Mouse (Mus musculus) urinary bladder, postnatal 4 days (tissue): ENCODE measurements at regions not wholly inside any gene's neighbourhood (a gene's known extent, or its start where the extent isn't known, plus 50 kb on each side); places are given as distances from the start of the nearest gene placed in this dataset.

Experiments
- DNase-seq, 2 experiments: peaks; one replicate each; pipeline ENCODE4 v3.0.0; 2021 to 2022; ENCODE audit warnings: low spot score in 2 of 2

DNA sequence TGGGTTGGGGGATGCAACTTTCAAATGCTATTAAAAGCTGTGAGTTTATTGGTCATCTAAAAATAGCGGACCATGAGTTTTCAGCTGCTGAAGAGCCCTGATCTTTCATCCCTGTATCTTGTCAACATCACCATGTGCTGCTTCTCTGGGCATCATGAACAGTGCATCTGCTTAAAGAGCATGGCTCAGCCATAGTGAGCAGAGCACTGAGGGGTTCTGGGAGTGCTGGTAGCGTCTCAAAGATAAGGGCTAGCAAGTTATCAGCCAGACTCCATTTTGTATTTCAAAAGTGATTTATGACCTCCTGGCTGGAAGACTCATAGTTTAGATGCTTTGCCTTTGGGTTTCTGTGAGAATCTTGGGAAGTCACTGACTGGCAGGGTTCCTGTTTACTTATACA lies 173.5 kb upstream of the Itga4 start:
- DNase-seq = no peak

GRCm38 (mm10) chr2:79086280-79086679 lies 168.9 kb upstream of the Itga4 start:
- DNase-seq = no peak

GRCm38 (mm10) chr2:79086857-79087578 lies 168.2 kb upstream of the Itga4 start:
- no peak for DNase-seq

DNA sequence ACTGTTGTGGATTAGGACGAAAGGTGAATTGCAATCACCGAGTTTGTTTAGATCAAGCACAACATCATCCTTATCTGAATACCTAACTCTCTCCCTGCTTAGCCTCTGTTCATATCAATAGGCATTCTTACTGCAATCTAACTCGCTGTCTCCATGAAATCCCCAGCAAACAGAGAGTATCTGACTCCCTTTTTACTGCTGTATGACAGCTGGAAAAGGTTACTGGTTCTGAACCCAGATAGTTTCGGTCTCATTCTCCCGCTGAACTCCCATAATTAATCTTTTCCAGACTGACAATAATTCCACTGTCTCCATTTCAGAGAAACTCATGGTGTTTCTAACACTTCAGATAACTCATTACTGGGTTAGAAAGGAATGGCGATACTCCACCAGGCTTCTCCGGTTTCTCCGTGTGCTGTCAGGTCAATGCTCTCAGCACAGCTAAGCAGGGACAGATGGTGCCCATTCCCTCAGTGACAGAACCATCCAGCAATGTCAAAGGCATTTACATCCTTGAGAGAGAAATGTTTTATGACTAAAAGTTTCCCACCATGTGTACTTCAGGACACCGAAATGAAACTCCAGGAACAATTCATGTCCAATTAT lies 167.5 kb upstream of the Itga4 start:
- no peak for DNase-seq

GRCm38 (mm10) chr2:79090273-79090672 lies 165.0 kb upstream of the Itga4 start:
- no peak for DNase-seq

GRCm38 (mm10) chr2:79094298-79094697 lies 160.9 kb upstream of the Itga4 start:
- no peak for DNase-seq

- no peak for DNase-seq
Measured at GRCm38 (mm10) chr2:79096532-79097251, 158.5 kb upstream of the Itga4 start.

DNA sequence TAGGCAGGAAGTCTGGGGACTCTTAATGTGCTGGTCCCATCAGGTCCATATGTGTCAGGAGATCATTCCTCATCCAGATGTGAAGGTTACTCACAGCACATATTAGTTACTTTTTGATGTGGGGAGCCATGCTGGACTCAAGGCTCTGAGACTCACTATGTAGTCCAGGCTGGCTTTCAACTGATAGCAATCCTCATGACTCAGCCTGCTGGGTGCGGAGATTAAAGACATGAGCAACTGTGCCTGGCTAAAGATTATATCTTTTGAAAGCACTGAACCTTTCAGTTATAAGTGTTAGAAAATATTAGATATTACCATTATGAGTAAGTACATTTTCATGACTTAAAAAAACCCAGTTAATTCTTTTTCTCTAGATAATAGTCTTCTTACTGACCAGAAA lies 155.6 kb upstream of the Itga4 start:
- DNase-seq = no peak

DNA sequence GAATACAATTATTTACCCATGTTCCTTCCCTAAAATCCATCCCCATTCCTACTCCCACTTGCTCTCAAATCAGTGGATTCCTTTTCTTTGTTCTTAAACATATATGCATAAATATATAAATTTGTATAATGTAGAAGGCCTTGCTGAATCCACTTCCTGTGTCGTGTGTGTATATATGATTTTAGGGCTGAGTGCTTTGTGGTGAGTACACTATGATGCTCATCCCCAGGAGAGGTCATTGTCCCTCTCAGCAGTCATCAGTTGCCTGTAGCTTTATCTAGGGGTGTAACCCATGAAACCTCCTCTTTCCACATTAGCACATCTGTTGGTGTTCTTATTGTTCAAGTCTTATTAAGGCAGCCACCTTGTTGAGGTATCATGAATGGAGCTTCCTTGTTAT lies 143.6 kb upstream of the Itga4 start:
- no peak for DNase-seq

DNA sequence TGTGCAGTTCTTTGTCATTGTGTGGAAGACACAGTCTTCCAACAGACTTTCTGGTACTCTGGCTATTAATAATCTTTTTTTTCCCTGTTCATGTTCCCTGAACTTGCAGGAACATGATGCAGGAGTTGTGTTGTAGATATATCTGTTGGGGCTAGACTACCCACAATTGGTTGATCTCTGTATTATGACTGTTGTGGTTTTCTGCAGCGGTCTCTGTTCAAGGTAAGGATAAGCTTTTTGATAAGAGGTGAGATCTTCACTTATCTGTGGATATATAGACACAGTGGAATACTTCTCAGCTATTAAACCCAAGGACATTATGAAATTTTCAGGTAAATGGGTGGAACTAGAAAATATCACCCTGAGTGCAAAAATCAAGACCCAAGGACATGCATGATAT lies 143.2 kb upstream of the Itga4 start:
- no peak for DNase-seq

GRCm38 (mm10) chr2:79120610-79121345 lies 134.4 kb upstream of the Itga4 start:
- no peak for DNase-seq

- no peak for DNase-seq
Measured at GRCm38 (mm10) chr2:79122530-79122929, 132.7 kb upstream of the Itga4 start.

GRCm38 (mm10) chr2:79124272-79124976 lies 130.8 kb upstream of the Itga4 start:
- no peak for DNase-seq

DNA sequence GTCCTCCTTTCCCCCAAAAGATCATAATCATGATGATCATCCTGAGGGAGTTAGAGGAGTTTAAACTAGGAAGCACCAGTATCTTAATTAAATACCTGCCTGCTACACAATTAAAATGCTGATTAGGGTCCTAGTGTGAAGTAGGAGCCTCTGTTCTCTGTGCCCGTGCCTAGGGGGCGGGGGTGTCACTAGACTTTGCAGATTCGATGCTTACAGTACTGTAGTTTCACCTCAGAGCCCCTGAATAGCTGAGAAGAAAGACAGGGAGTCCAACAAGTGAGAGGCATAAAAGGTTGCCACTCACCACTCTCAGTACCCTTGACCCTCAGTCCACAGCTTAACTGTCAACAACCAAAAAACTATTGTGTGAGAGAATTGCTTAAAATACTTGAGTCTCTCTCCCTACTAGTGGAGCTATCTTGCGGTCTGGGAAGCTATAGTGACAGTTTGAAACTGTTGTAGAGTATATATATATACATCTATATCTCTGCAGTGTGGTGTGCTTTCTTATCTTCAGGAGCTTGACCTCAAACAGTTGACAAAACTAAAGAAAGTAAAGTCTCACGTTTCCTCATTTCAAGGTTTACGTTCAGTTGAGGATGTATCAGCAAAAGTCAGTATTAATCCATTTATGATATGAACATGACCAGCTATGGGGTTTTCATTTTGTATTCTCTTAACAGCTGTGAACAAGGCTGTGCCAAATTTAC lies 128.9 kb upstream of the Itga4 start:
- DNase-seq = no peak

GRCm38 (mm10) chr2:79126996-79127741 lies 128.1 kb upstream of the Itga4 start:
- no peak for DNase-seq

GRCm38 (mm10) chr2:79127822-79128221 lies 127.4 kb upstream of the Itga4 start:
- no peak for DNase-seq

- no peak for DNase-seq
Measured at GRCm38 (mm10) chr2:79130660-79131059, 124.6 kb upstream of the Itga4 start.

DNA sequence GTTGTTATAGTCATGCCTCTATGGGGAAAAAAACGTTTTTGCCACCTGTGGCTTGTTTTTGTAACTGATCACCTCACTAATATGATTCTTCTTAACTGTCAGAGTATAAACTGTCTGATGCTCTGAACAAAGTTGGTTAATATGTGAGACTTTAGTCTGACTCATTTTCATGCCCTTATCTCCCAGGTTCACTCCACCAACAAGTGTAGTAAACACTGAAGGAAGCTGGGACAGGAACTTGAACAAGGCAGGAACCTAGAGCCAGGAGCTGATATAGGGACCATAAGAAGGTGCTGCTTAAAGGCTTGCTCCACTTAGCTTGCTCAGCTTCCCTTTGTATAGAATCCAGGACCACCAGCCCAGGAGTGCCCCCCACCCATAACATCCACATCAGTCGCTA lies 124.0 kb upstream of the Itga4 start:
- no peak for DNase-seq

DNA sequence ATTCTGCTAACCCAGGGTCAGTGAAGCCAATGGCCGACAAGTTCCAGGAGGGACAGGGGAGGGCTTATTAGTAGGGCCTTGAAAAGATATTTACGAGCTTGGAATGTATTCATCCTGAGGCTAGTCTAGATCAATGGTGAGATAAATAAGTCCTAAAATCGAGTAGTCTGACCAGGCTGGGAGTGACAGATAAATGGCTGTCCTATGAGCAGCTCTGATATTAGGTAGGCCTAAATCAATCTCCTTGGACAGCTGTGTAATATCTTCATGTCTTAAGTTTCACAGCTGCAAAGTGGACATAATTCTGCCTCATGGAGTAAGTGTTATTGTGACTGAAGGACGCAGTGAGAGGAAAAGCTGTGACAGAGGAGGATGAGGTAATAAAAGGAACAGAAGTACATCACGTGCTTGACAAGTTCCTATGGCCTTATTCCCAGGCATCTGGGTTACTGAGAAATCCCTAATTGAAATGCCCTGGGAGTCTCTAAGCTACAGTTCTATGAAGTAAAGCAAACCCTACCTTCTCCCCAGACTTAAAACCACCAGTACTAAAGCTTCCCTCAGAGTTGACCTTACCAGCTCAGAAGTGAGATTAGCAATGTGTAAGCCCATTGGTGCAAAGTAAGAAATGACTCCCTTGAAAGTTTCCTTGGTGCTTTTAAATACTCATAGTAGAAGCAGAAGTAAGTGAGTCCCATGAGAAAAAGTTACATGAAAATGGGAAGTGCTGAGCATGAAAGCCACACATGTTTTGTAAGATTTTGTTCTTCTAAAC lies 123.3 kb upstream of the Itga4 start:
- no peak for DNase-seq

- no peak for DNase-seq
Measured at GRCm38 (mm10) chr2:79132518-79132845, 122.7 kb upstream of the Itga4 start.
